Mouse (Mus musculus): ENCODE results near the gene Fam53b. TPM values are rescaled to one million over a fixed set of nuclear protein-coding genes. Genes with fewer than 3 reads are reported as not detected.

Fam53b gene
- polyA plus RNA-seq, 1 experiment from 2014 or later: 13.6 TPM

- ATAC-seq: no peak
- WGBS: 91% methylated on average over 5 of the region's 5 CpGs
- Histone ChIP-seq H3K4me1 (ENCODE audit: control insufficient read depth, insufficient read depth, low read length) (no peaks in the 10 kb centered on the region), H3K4me2 (ENCODE audit: low read length) (no peak overlapping the region), H3K9me3 (replicated peaks; ENCODE audit: control insufficient read depth, low read length, poor library complexity, severe bottlenecking) (no peaks in the 10 kb centered on the region), H3K27ac (ENCODE audit: low read length) (no peak overlapping the region), H3K36me3 (ENCODE audit: control insufficient read depth, insufficient read depth, low read length) (no peaks in the 10 kb centered on the region), H3K4me3 (ENCODE audit: low read depth, low read length) (no peak overlapping the region), H3K9ac (ENCODE audit: low read depth, low read length) (no peak overlapping the region), H3K27me3 (ENCODE audit: control insufficient read depth, insufficient read depth, low read depth, low read length) (no peaks in the 10 kb centered on the region)
These were observed 70.8 kb downstream of the Fam53b start for GRCm38 (mm10) chr7:132742912-132743311.

GRCm38 (mm10) chr7:132739829-132740228 lies 73.9 kb downstream of the Fam53b start:
- no peak for ATAC-seq
- peaks cover 4% of the 10 kb centered on the region; the same call in 1 of the 2 replicates for H3K4me1 ChIP-seq (ENCODE audit: control insufficient read depth, insufficient read depth, low read length)
- H3K9me3 ChIP-seq (replicated peaks; ENCODE audit: control insufficient read depth, low read length, poor library complexity, severe bottlenecking): no peaks in the 10 kb centered on the region
- WGBS: 83% methylated on average over 6 of the region's 6 CpGs
- no peak overlapping the region for H3K27ac ChIP-seq (ENCODE audit: low read length)
- no peak overlapping the region for H3K9ac ChIP-seq (ENCODE audit: low read depth, low read length)
- no peaks in the 10 kb centered on the region for H3K27me3 ChIP-seq (ENCODE audit: control insufficient read depth, insufficient read depth, low read depth, low read length)
- H3K4me2 ChIP-seq (ENCODE audit: low read length): no peak overlapping the region
- no peak overlapping the region for H3K4me3 ChIP-seq (ENCODE audit: low read depth, low read length)
- H3K36me3 ChIP-seq (ENCODE audit: control insufficient read depth, insufficient read depth, low read length): no peaks in the 10 kb centered on the region

GRCm38 (mm10) chr7:132738844-132739243 lies 74.8 kb downstream of the Fam53b start:
- Histone ChIP-seq H3K4me3 (ENCODE audit: low read depth, low read length) (no peak overlapping the region), H3K27me3 (ENCODE audit: control insufficient read depth, insufficient read depth, low read depth, low read length) (no peaks in the 10 kb centered on the region), H3K27ac (ENCODE audit: low read length) (no peak overlapping the region), H3K4me1 (ENCODE audit: control insufficient read depth, insufficient read depth, low read length) (peaks cover 7% of the 10 kb centered on the region; the same call in 1 of the 2 replicates), H3K9me3 (replicated peaks; ENCODE audit: control insufficient read depth, low read length, poor library complexity, severe bottlenecking) (no peaks in the 10 kb centered on the region), H3K4me2 (ENCODE audit: low read length) (no peak overlapping the region), H3K36me3 (ENCODE audit: control insufficient read depth, insufficient read depth, low read length) (no peaks in the 10 kb centered on the region), H3K9ac (ENCODE audit: low read depth, low read length) (no peak overlapping the region)
- no peak for ATAC-seq
- 97% methylated on average over 6 of the region's 6 CpGs for WGBS

- Histone ChIP-seq H3K9me3 (replicated peaks; ENCODE audit: control insufficient read depth, low read length, poor library complexity, severe bottlenecking) (no peaks in the 10 kb centered on the region), H3K27ac (ENCODE audit: low read length) (no peak overlapping the region), H3K9ac (ENCODE audit: low read depth, low read length) (no peak overlapping the region), H3K36me3 (ENCODE audit: control insufficient read depth, insufficient read depth, low read length) (no peaks in the 10 kb centered on the region), H3K4me2 (ENCODE audit: low read length) (no peak overlapping the region), H3K4me3 (ENCODE audit: low read depth, low read length) (no peak overlapping the region), H3K27me3 (ENCODE audit: control insufficient read depth, insufficient read depth, low read depth, low read length) (no peaks in the 10 kb centered on the region), H3K4me1 (ENCODE audit: control insufficient read depth, insufficient read depth, low read length) (peaks cover 28% of the 10 kb centered on the region)
- 57% methylated on average over 17 of the region's 17 CpGs for WGBS
- no peak for ATAC-seq
These were observed 77.4 kb downstream of the Fam53b start for GRCm38 (mm10) chr7:132736099-132736862.

GRCm38 (mm10) chr7:132735145-132735544 lies 78.5 kb downstream of the Fam53b start:
- no peak overlapping the region for H3K4me2 ChIP-seq (ENCODE audit: low read length)
- no peak for ATAC-seq
- no peak overlapping the region for H3K27ac ChIP-seq (ENCODE audit: low read length)
- H3K27me3 ChIP-seq (ENCODE audit: control insufficient read depth, insufficient read depth, low read depth, low read length): no peaks in the 10 kb centered on the region
- no peak overlapping the region for H3K9ac ChIP-seq (ENCODE audit: low read depth, low read length)
- H3K36me3 ChIP-seq (ENCODE audit: control insufficient read depth, insufficient read depth, low read length): no peaks in the 10 kb centered on the region
- H3K4me1 ChIP-seq (ENCODE audit: control insufficient read depth, insufficient read depth, low read length): peaks cover 31% of the 10 kb centered on the region
- H3K9me3 ChIP-seq (replicated peaks; ENCODE audit: control insufficient read depth, low read length, poor library complexity, severe bottlenecking): no peaks in the 10 kb centered on the region
- 67% methylated on average over 5 of the region's 5 CpGs for WGBS
- no peak overlapping the region for H3K4me3 ChIP-seq (ENCODE audit: low read depth, low read length)

- 79% methylated on average over 9 of the region's 9 CpGs for WGBS
- H3K4me3 ChIP-seq (ENCODE audit: low read depth, low read length): no peak overlapping the region
- no peak overlapping the region for H3K9ac ChIP-seq (ENCODE audit: low read depth, low read length)
- no peaks in the 10 kb centered on the region for H3K27me3 ChIP-seq (ENCODE audit: control insufficient read depth, insufficient read depth, low read depth, low read length)
- H3K4me1 ChIP-seq (ENCODE audit: control insufficient read depth, insufficient read depth, low read length): peaks cover 31% of the 10 kb centered on the region
- ATAC-seq: no peak
- H3K9me3 ChIP-seq (replicated peaks; ENCODE audit: control insufficient read depth, low read length, poor library complexity, severe bottlenecking): no peaks in the 10 kb centered on the region
- no peaks in the 10 kb centered on the region for H3K36me3 ChIP-seq (ENCODE audit: control insufficient read depth, insufficient read depth, low read length)
- H3K4me2 ChIP-seq (ENCODE audit: low read length): no peak overlapping the region
- peak overlapping the region; percentile 46; the same call in 1 of the 2 replicates for H3K27ac ChIP-seq (ENCODE audit: low read length)
These were observed 79.5 kb downstream of the Fam53b start for GRCm38 (mm10) chr7:132734222-132734621.

- no peak for ATAC-seq
- no peak overlapping the region for H3K4me3 ChIP-seq (ENCODE audit: low read depth, low read length)
- 0 out of 2 replicates have a peak overlapping the region, but pooled peaks have one; percentile 16 for H3K9ac ChIP-seq (ENCODE audit: low read depth, low read length)
- peaks cover 31% of the 10 kb centered on the region for H3K4me1 ChIP-seq (ENCODE audit: control insufficient read depth, insufficient read depth, low read length)
- WGBS: 34% methylated on average over 6 of the region's 6 CpGs
- H3K36me3 ChIP-seq (ENCODE audit: control insufficient read depth, insufficient read depth, low read length): no peaks in the 10 kb centered on the region
- H3K4me2 ChIP-seq (ENCODE audit: low read length): no peak overlapping the region
- H3K9me3 ChIP-seq (replicated peaks; ENCODE audit: control insufficient read depth, low read length, poor library complexity, severe bottlenecking): no peaks in the 10 kb centered on the region
- H3K27ac ChIP-seq (ENCODE audit: low read length): peak overlapping the region; percentile 46; the same call in 1 of the 2 replicates
- no peaks in the 10 kb centered on the region for H3K27me3 ChIP-seq (ENCODE audit: control insufficient read depth, insufficient read depth, low read depth, low read length)
These were observed 80.2 kb downstream of the Fam53b start for GRCm38 (mm10) chr7:132733521-132733920.

- H3K4me1 ChIP-seq (ENCODE audit: control insufficient read depth, insufficient read depth, low read length): peaks cover 31% of the 10 kb centered on the region
- H3K27ac ChIP-seq (ENCODE audit: low read length): peak overlapping the region; percentile 61
- WGBS: 40% methylated on average over 6 of the region's 6 CpGs
- no peaks in the 10 kb centered on the region for H3K27me3 ChIP-seq (ENCODE audit: control insufficient read depth, insufficient read depth, low read depth, low read length)
- H3K4me2 ChIP-seq (ENCODE audit: low read length): no peak overlapping the region
- no peak for ATAC-seq
- H3K9ac ChIP-seq (ENCODE audit: low read depth, low read length): no peak overlapping the region
- no peaks in the 10 kb centered on the region for H3K36me3 ChIP-seq (ENCODE audit: control insufficient read depth, insufficient read depth, low read length)
- H3K4me3 ChIP-seq (ENCODE audit: low read depth, low read length): no peak overlapping the region
- no peaks in the 10 kb centered on the region for H3K9me3 ChIP-seq (replicated peaks; ENCODE audit: control insufficient read depth, low read length, poor library complexity, severe bottlenecking)
These were observed 81.4 kb downstream of the Fam53b start for GRCm38 (mm10) chr7:132732136-132732789.

GRCm38 (mm10) chr7:132731558-132731957 lies 82.1 kb downstream of the Fam53b start:
- H3K9me3 ChIP-seq (replicated peaks; ENCODE audit: control insufficient read depth, low read length, poor library complexity, severe bottlenecking): no peaks in the 10 kb centered on the region
- H3K36me3 ChIP-seq (ENCODE audit: control insufficient read depth, insufficient read depth, low read length): no peaks in the 10 kb centered on the region
- H3K4me2 ChIP-seq (ENCODE audit: low read length): no peak overlapping the region
- H3K9ac ChIP-seq (ENCODE audit: low read depth, low read length): no peak overlapping the region
- H3K4me1 ChIP-seq (ENCODE audit: control insufficient read depth, insufficient read depth, low read length): peaks cover 31% of the 10 kb centered on the region
- H3K27ac ChIP-seq (ENCODE audit: low read length): peak overlapping the region; percentile 61
- 27% methylated on average over 6 of the region's 6 CpGs for WGBS
- H3K4me3 ChIP-seq (ENCODE audit: low read depth, low read length): no peak overlapping the region
- peak; percentile 40; the same call in 1 of the 2 replicates for ATAC-seq
- no peaks in the 10 kb centered on the region for H3K27me3 ChIP-seq (ENCODE audit: control insufficient read depth, insufficient read depth, low read depth, low read length)

Data from midbrain, embryonic 16.5 days (tissue).